Mouse (Mus musculus) heart, adult 2 months (tissue): Measurements from ENCODE around the gene Cul9.

Experiments used
- CTCF ChIP-seq: fragments of 200-600 bp; IDR thresholded peaks from 2 replicates; pipeline ENCODE4 v1.8.1; 2022; ENCODE audit warnings: antibody characterized with exemption, mild to moderate bottlenecking, moderate library complexity
- EP300 ChIP-seq: fragments of 200-500 bp; IDR thresholded peaks from 2 replicates; pipeline ENCODE4 v1.6.1; 2011; ENCODE audit warnings: low read depth, low read length, control low read depth; ENCODE audit not compliant: insufficient read depth
- POLR2A ChIP-seq: fragments of 200-500 bp; IDR thresholded peaks from 2 replicates; pipeline ENCODE4 v1.6.1; 2011; ENCODE audit warnings: mild to moderate bottlenecking, low read depth, low read length, control low read depth; ENCODE audit not compliant: insufficient read depth

DNA sequence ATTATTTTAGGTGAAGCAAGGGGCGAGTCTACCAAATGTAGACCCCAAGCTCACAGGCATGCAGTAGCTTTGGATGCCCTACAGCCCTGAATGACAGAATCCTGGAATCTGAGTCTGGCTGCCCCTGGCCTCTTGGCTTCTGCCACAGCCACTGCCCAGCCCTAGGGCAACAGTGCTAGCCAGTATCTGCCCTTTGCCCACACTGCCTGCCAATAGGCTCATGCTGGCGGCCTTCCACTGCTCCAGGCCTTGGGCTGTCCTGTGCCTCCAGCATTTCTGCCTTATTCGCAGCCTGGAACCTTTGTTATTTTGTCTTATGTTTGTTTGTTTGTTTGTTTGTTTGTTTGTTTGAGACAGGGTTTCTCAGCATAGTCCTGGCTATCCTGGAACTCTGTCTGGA is 40.6 kb downstream of the Cul9 start:
- TF ChIP-seq CTCF (no peak), EP300 (no peak), POLR2A (no peak)
